Mouse (Mus musculus): ENCODE data around the gene Tsc1. TPM values are rescaled to one million over a fixed set of nuclear protein-coding genes. Genes with fewer than 3 reads are reported as not detected.

Gene Tsc1
- polyA plus RNA-seq, 1 experiment from 2014 or later: 16.8 TPM

GRCm38 (mm10) chr2:28601720-28602590, 39.1 kb upstream of the Tsc1 start:
- CTCF ChIA-PET: interaction anchor here (0.9 kb wide), 1 partner anchor 11 kb away, joined by 3 read pairs; no protein-coding TSS in a partner anchor
- TF ChIP-seq CTCF (IDR thresholded peaks at IDR 0.05): no peak
- in situ Hi-C loops (cut with MboI; ENCODE audit: low pct_unique_long_range_greater_than_20kb): no loop called here
- DNase-seq (ENCODE audit: low read depth, low spot score): no peak
- no peak for ATAC-seq
- peaks cover 8% of the 10 kb centered on the region for H3K27me3 ChIP-seq
- POLR2A ChIA-PET: interaction anchor here (0.7 kb wide), 1 partner anchor 388 kb away, joined by 3 read pairs; no protein-coding TSS in a partner anchor

- peaks cover 8% of the 10 kb centered on the region for H3K27me3 ChIP-seq
- ATAC-seq (no peak), DNase-seq (ENCODE audit: low read depth, low spot score) (no peak)
- in situ Hi-C loops (cut with MboI; ENCODE audit: low pct_unique_long_range_greater_than_20kb): no loop called here
- CTCF ChIA-PET: interaction anchor here (1.0 kb wide), 1 partner anchor 18 kb away, joined by 3 read pairs; the partner anchor contains the start of gene Gfi1b
- POLR2A ChIA-PET: no interaction called here
- TF ChIP-seq CTCF (IDR thresholded peaks at IDR 0.05): no peak
Measured at GRCm38 (mm10) chr2:28603542-28603941, 37.5 kb upstream of the Tsc1 start.

DNA sequence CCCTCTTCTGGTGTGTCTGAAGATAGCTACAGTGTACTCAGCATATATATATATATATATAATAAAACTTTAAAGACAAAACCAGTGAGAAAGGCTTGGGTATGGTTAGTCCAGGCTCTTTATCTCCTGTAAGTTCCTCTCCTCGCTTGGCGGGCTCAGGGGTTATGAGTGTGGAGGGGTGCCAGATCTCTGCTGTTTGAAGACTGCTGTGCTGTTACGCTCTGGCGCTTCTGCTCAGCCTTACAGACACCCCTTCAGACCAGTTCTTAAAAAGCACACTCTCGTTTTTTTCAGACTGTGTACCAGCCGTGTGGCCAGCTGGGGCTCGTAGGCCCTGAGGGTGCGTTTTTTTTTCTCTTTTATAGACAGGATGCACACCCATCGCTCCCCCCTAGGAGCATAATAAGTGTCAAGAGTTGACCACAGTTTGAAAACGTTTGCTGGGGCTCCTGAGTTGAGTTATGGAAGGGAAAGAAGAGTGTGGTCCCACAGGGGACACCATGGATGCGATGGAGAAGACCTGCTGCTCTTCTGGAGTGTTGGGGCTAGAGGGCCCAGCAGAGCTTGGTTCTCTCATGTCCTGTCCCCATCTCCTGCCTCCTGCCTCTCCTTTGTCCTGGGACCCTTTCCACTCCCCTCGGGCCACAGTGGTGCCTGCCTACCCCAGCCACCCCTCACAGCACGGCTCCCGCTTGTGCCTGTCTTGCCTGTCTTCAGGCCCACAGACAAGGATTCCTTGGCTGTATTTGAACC, 35.1 kb upstream of the Tsc1 start:
- ATAC-seq (no peak), DNase-seq (ENCODE audit: low read depth, low spot score) (no peak)
- H3K27me3 ChIP-seq: peaks cover 3% of the 10 kb centered on the region
- in situ Hi-C loops (cut with MboI; ENCODE audit: low pct_unique_long_range_greater_than_20kb): no loop called here
- TF ChIP-seq CTCF (IDR thresholded peaks at IDR 0.05): no peak
- ChIA-PET CTCF (interaction anchor here (1.3 kb wide), 1 partner anchor 12 kb away, joined by 3 read pairs; no protein-coding TSS in a partner anchor), POLR2A (no interaction called here)

DNA sequence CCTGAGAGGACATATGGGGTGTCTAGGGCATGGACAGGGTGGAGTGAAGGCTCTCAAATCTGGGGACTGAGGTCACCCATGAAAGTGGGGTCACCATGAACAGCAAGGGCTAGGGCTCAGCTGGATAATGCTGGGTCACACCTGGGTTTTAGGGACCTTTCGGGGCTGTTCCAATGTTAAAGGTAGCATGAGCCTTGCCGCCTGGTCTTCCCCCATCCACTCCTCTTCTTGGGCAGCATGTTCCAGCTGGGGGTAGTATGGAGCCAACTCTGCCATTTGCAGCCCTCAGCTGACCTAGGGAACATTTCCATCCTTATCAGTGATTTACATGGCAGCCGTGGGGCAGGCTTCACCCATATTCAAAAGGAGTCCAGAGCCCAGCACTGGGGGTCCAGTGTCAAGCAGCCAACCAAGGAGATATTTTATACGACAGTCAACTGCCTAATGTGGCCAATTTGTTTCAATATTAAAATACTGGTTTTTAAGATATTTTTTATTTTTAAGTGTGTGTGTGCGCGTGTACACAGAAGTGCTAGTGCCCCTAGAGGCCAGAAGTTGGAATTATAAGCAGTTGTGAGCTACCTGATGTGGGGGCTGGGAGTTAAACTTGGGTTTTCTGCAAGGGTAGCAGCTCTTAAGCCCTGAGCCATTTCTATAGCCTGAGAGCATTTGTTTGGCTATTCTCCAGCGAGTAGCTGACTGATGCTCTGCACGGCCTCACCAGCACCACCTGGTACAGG, 34.3 kb upstream of the Tsc1 start:
- no peak for DNase-seq (ENCODE audit: low read depth, low spot score)
- no peak for TF ChIP-seq CTCF (IDR thresholded peaks at IDR 0.05)
- H3K27me3 ChIP-seq: peaks cover 3% of the 10 kb centered on the region
- in situ Hi-C loops (cut with MboI; ENCODE audit: low pct_unique_long_range_greater_than_20kb): no loop called here
- ATAC-seq: no peak
- ChIA-PET CTCF (interaction anchor here (1.3 kb wide), 1 partner anchor 11 kb away, joined by 3 read pairs; no protein-coding TSS in a partner anchor), POLR2A (no interaction called here)

- ATAC-seq: no peak
- ChIA-PET CTCF (interaction anchor here (1.3 kb wide), 1 partner anchor 10 kb away, joined by 3 read pairs; no protein-coding TSS in a partner anchor), POLR2A (no interaction called here)
- DNase-seq (ENCODE audit: low read depth, low spot score): no peak
- TF ChIP-seq CTCF (IDR thresholded peaks at IDR 0.05): no peak
- in situ Hi-C loops (cut with MboI; ENCODE audit: low pct_unique_long_range_greater_than_20kb): no loop called here
- no peaks in the 10 kb centered on the region for H3K27me3 ChIP-seq
Measured at GRCm38 (mm10) chr2:28607341-28608165, 33.5 kb upstream of the Tsc1 start.

- ATAC-seq: no peak
- in situ Hi-C loops (cut with MboI; ENCODE audit: low pct_unique_long_range_greater_than_20kb): no loop called here
- CTCF ChIA-PET: no interaction called here
- no peak for DNase-seq (ENCODE audit: low read depth, low spot score)
- POLR2A ChIA-PET: no interaction called here
- TF ChIP-seq CTCF (IDR thresholded peaks at IDR 0.05): no peak
- H3K27me3 ChIP-seq: no peaks in the 10 kb centered on the region
Measured at GRCm38 (mm10) chr2:28609851-28610250, 31.2 kb upstream of the Tsc1 start.

DNA sequence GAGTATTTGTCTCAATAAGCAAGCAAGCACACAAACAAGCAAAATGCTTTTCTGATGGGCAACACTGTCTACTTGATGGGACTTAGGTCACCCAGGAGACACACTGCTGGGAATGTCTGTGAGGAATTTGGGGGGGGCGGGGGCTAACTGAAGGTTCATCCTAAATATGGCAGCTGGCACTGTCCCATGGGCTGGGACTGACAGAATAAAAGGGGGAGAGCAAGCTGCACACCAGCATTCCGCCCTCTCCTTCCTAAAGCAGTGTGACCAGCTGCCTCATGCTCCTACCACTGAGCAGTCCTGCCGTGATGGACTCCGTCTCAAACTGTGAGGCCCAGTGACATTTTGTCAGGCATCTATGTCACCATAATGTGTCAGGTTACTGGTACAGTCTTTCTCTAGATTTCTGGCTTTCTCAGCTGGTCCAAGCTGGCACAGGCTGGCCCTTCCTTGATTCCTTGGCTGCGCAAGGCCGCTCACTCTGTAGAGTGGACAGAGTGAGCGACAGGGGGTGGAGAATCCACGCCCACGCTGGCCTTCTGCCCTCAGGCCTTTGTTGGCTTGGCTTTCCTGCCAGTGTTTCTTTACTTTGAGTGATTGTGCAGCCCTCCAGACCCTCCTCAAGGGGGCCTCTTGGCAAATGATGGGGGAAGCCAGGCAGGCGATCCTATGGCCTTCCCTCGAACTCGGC, 30.2 kb upstream of the Tsc1 start:
- ATAC-seq (no peak), DNase-seq (ENCODE audit: low read depth, low spot score) (no peak)
- no peaks in the 10 kb centered on the region for H3K27me3 ChIP-seq
- in situ Hi-C loops (cut with MboI; ENCODE audit: low pct_unique_long_range_greater_than_20kb): no loop called here
- POLR2A ChIA-PET: no interaction called here
- CTCF ChIA-PET: interaction anchor here (2.4 kb wide), 1 partner anchor 11 kb away, joined by 5 read pairs; the partner anchor contains the start of gene Gfi1b
- TF ChIP-seq CTCF (IDR thresholded peaks at IDR 0.05): no peak

DNA sequence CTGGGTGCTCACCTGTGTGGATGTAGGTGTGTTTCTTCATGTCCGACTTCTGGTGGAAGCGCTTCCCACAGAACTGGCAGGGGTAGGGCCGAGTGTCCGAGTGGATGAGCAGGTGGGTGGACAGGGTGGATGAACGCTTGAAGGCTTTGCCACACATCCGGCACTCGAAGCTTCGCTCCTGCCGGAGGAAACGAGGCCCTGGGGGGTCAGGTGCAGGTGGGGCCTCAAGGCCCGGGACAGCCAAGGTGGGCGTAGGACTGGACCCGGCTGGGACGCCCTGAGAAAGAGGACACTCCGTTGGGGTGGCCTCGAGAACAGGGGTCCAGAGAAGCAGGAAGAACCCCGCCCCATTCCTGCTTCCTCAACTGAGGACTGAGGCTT, 29.6 kb upstream of the Tsc1 start:
- POLR2A ChIA-PET: no interaction called here
- in situ Hi-C loops (cut with MboI; ENCODE audit: low pct_unique_long_range_greater_than_20kb): no loop called here
- ATAC-seq (no peak), DNase-seq (ENCODE audit: low read depth, low spot score) (no peak)
- CTCF ChIA-PET: interaction anchor here (2.4 kb wide), 1 partner anchor 11 kb away, joined by 5 read pairs; the partner anchor contains the start of gene Gfi1b
- no peaks in the 10 kb centered on the region for H3K27me3 ChIP-seq
- TF ChIP-seq CTCF (IDR thresholded peaks at IDR 0.05): no peak

- TF ChIP-seq CTCF (IDR thresholded peaks at IDR 0.05): no peak
- H3K27me3 ChIP-seq: no peaks in the 10 kb centered on the region
- DNase-seq (ENCODE audit: low read depth, low spot score) (no peak), ATAC-seq (no peak)
- ChIA-PET CTCF (interaction anchor here (1.4 to 2.4 kb wide), 3 partner anchors 9 to 27 kb away, joined by 3 to 5 read pairs (median 3); partner anchors contain the start of gene Gfi1b), POLR2A (no interaction called here)
- in situ Hi-C loops (cut with MboI; ENCODE audit: low pct_unique_long_range_greater_than_20kb): no loop called here
Measured at GRCm38 (mm10) chr2:28612436-28613063, 28.5 kb upstream of the Tsc1 start.
